Mouse (Mus musculus) forelimb bud, embryonic 11.5 days (tissue): ENCODE results near the gene Hcfc1r1.
A peak's percentile ranks its signal among the peaks of the same experiment; 100 is the strongest.

ENCODE experiments used
- DNase-seq: peaks from one replicate; pipeline ENCODE4 v3.0.0-alpha.2; 2012; ENCODE audit warnings: low read depth, low spot score

Gene Hcfc1r1

GRCm38 (mm10) chr17:23675127-23675526, 1.7 kb downstream of the Hcfc1r1 start:
- no peak for DNase-seq

GRCm38 (mm10) chr17:23675564-23676281, 2.3 kb downstream of the Hcfc1r1 start:
- DNase-seq = no peak

DNA sequence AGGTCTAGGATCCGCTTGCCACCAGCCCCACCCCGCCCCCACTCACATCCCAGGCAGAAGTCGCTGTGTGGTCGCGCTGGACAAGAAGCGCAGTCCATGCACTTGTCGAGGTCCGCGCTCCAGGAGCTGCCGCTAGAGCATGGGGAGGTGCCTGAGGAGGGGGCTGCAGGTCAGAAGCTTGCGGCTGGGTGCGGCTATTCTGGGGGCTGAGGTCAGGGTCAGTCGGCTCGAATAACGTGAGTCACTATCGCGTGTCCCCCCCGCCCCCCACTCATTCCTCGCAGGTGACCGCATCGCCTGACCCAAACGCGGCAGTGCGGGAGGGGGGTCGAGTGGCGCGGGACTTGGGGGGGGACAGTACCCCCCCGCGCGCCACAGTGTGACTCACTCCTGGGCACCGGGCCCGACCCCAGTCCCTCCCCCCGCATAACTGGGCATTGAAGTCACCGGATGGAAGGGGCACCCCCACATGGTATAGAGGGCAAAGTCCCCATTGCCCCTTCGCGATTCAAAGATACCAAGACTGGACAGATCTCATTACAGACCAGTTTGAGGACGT, 3.2 kb downstream of the Hcfc1r1 start:
- DNase-seq = no peak

DNA sequence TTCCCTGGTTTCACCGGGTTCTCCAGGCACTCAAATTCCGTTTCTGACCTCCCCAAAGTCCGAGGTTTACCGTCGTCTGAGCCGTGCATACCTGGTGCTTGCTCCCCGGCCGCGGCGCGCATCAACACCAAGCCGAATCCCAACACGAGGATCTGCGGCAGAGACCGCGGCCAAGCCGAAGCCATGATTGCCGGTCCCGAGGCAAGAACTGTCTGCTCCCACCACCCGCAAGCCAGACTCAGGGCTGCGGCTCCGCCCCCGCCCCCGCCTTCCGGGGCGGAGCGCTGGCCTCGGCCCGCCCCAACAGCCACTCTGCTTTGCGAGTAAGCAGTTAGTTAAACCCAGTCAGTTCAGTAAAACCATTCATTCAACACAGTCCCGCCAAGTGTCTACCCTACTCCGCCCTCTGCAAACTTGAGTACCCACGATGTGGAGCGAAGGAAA, 3.9 kb downstream of the Hcfc1r1 start, which contains the start of gene Tnfrsf12a:
Gene Tnfrsf12a, minus strand, starts transcription at position 233 of the 444 bp plus-strand sequence.
- DNase-seq = peak; percentile 68

- no peak for DNase-seq
Observed at GRCm38 (mm10) chr17:23679127-23679835, 5.9 kb downstream of the Hcfc1r1 start, which contains the start of gene Cldn6. Gene Cldn6 (plus strand): TSS chr17:23679249.

DNA sequence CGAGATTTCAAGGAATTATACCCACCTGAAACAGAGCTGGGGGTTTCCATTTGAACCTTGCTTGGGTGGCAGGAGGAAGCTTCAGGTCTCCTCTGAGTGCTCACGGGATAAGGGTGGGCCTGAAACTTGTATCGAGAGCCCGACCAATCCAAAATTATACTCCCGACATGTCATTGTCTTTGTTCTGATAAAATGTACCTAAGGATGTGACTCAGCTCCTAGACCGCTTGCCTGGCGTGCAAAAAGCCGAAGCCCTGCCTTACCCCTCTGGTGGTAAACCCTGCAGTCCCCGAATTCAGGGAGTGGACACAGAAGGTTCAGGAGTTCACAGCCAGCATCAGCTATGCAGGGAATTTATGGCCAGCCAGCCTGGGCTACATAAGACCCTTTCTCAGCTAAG, 6.9 kb downstream of the Hcfc1r1 start:
- no peak for DNase-seq

GRCm38 (mm10) chr17:23681086-23681485, 7.7 kb downstream of the Hcfc1r1 start:
- DNase-seq = no peak

GRCm38 (mm10) chr17:23682092-23682491, 8.7 kb downstream of the Hcfc1r1 start:
- DNase-seq = no peak

DNA sequence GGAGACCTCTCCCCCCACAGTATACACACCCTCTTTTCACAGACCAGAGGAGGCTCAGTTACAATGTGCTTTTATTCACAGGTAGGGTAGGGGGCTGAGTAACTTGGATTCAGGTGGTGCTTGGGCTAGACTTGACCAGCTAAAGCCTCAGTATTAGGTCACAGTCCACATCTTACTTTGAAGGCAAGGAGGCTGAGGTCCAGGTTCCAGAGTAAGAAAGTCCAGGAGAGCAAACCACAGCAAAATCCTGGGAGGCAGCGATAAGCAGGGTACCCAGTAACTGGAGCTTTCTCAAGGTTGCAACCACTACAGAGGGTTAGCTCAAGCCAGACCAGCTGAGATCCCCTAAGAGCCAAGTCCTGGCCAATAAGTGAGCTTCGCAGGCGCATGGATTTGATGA, 9.1 kb downstream of the Hcfc1r1 start:
- no peak for DNase-seq

- no peak for DNase-seq
Observed at GRCm38 (mm10) chr17:23683226-23683625, 9.8 kb downstream of the Hcfc1r1 start.

- peak; percentile 52 for DNase-seq
Observed at GRCm38 (mm10) chr17:23683856-23684672, 10.7 kb downstream of the Hcfc1r1 start, which contains the start of gene Cldn9. Gene Cldn9 (minus strand): TSS chr17:23684026.

- DNase-seq = no peak
Observed at GRCm38 (mm10) chr17:23694491-23694890, 21.1 kb downstream of the Hcfc1r1 start.

DNA sequence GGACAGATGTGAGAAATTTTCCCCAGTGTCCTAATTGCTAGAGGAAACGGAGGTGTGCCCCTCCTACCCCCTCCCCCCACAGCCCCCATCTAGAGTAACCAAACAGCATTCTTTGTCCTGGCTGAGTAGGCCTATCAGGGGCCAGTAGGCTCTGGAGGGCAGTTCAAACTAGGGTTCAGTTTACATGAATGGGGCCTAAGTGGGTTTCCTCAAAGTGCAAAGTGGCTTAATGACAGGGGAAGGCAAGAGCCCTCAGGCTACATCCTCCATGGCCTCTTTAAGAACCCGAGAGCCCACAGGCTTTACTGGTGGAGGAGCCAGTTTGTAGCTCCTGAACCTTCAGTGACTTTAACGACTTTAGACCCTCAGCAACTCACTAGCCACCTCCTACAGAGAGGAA, 22.4 kb downstream of the Hcfc1r1 start:
- peak; percentile 81 for DNase-seq

DNA sequence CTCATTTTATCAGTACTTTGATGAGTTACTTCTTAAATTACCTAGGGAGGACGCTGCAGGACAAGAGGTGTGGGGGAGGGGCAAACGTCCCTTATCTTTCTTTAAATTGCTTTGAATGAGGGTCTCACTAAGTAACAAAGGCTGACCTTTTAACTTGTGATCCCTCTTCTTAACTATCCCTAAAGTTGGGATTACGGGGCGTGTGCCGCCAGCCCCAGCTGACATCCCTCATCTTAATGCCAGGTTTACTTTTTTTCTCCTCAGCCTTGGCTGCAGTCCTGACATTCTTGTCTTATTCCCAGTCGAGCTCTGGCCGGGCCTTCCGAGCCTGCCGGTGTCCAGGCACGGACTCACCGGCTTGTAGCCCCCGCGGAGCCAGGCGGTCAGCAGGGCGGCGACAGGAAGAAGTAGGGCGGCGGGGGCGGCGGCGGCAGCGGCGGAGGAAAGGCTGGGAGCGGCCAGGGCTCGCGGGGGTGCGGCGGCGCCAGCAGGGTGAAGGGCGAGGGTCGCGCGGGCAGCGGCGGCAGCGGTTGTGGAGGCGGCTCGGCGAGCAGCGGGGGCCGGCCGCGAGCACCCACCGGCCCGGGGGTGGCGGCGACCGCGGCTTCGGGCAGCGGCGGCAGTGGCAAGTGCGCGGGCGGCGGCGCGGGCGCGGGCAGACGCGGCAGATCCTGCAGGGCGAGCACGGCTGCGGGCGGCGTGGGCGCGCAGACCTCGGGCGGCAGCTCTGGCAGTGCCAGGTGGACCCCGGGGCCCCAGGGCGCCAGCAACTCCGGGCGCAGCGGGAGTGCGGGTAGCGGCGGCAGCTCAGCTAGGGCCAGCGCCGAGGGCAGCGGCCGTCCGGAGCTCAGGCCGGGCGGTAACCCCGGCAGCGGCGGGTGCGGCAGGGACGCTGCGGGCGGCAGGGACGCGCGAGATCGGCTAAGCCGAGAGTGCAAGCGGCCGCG, 26.0 kb downstream of the Hcfc1r1 start:
- no peak for DNase-seq

GRCm38 (mm10) chr17:23700079-23700478, 26.7 kb downstream of the Hcfc1r1 start:
- DNase-seq = peak; percentile 91

- no peak for DNase-seq
Observed at GRCm38 (mm10) chr17:23703301-23703700, 29.9 kb downstream of the Hcfc1r1 start.

- DNase-seq = no peak
Observed at GRCm38 (mm10) chr17:23704741-23705140, 31.3 kb downstream of the Hcfc1r1 start.

DNA sequence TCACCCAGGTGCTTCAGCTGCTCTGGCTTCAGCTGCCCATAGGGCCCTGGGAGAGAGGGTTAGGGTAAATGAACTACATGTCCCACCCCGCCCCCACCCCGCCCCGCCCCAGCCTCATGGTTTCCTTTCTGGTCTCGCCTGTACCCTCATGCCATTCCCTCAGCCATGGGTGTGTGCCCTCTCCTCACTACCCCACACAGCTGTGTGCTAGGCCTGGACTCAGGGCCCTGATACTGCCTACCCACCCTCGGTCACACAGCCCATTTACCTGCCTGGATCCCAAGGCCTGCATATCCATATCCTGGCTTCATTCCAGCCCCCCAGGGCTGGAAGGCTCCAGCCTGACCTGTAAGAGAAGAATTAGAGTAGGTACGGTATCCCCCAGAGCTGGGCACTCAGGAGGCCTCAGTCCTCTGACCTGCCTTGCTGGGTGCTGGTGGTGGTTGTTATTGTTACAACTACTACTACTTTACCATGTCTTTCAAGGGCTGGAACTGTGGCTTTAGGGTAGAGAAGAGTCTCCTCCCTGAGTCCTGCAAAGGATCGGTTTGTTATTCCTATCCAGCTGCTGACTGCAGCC, 32.2 kb downstream of the Hcfc1r1 start:
- DNase-seq = no peak

DNA sequence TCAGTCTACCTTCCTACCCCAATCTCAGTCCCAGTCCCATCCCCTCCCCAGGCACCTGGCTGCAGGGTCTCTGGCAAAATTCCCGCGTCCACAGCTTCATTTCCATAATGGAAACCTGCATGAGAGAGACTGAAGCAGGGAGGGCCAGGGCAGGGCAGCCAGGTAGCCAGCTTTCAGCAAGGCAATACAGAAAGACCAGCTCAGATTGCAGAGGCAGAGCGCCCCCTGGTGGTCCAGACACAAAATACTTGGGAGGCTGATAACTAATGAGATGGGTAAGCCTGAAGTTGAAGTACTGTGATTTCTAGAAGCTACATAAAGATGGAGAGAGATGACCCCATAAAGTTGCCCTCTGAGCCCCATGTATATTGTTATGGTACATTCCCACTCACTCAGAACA, 32.8 kb downstream of the Hcfc1r1 start:
- peak; percentile 80 for DNase-seq

DNA sequence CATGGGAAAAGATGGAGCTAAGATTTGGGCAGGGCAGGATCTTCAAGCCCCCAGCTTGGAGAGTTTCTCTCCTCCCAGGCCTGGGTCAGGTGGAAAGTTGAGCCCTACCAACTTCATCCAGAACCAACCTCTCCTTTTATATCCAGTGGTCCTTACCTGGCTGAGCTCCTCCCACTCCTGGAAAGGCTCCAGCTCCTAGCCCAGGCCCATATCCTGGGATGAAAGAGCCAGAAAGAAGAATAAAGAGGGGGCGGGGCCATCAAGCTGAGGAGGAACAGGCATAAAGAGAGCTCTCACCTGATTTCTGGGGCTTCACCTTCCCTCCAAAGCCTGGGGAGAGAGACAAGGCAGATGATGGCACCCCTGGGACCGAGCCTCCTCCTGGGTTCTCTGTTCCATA, 43.6 kb downstream of the Hcfc1r1 start:
- no peak for DNase-seq
